Mouse (Mus musculus): ENCODE results near the gene Dtx4. TPM values are rescaled to one million over a fixed set of nuclear protein-coding genes. Genes with fewer than 3 reads are reported as not detected.

Gene Dtx4
- polyA plus RNA-seq (2017; shearing (Covaris generic)) = 2.7 TPM

GRCm38 (mm10) chr19:12501370-12502347 is at the start of gene Dtx4:
Gene Dtx4, minus strand, starts transcription at chr19:12501454.

DNA sequence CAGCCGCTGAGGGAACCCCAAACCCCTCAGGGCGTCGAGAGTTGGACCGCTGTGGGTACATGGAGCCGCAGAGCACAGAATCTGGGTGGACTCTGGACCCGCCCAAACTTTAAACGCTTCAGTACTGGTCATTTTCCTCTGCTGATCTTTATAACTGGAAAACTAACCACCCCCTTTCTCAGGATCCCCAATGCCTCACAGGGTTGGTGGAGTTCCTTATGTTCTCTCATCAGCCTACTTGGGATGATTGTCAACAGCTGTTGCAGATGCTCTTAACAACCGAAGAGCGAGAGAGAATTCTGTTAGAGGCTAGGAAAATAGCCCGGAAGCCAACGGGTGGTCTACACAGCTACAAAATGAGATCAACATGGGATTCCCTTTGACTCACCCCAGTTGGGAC is 44.2 kb upstream of the Dtx4 start, which contains the start of gene Fam111a:
TSS of gene Fam111a (plus strand) at position 301 of the 400 bp plus-strand sequence.

DNA sequence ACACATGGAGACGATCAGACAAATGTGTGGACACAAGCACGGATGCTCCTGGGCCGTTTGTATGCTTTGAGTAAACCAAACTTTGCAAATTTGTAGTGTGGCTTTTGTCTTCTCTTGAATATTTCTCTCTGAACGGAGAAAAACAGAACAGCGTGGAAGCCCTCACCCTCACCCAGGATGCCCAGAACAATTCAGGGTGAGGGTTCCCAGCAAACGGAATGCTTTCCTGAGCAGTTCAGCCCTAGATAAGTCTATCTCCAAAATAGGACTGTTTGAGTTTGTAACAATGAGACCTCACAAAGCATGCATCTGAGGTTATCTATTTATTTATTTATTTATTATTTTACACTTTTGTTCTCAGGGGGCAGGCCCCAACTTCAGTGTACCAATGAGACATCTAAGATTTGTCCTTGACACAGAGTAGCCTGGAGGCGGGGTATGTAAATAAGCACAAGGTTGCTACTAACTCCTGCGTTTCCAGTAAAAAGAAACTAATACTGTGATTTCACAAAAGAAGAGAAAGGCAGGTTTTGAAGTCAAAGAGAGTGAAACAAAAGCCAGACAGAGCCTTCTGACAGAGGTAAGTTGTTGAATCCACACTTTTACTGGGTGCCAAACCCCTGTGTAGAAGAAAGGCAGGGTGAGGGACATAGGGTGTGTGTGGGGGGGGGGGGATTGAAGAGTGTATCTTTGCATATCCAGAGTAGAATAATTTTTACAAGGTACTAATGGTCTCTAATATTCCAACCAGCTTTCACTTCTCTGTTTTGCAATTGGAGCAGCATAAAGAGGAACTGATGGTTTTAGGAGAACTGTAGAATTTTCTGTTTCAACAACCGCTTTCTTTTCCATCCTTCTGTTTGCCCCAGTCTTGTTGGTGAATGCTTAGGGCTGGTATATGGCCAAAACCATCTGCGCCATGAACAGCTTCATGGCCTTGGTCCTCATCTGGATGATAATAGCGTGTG is 40.7 kb downstream of the Dtx4 start, which contains the start of gene Mpeg1:
TSS of gene Mpeg1 (plus strand) at position 498 of the 968 bp plus-strand sequence.

DNA sequence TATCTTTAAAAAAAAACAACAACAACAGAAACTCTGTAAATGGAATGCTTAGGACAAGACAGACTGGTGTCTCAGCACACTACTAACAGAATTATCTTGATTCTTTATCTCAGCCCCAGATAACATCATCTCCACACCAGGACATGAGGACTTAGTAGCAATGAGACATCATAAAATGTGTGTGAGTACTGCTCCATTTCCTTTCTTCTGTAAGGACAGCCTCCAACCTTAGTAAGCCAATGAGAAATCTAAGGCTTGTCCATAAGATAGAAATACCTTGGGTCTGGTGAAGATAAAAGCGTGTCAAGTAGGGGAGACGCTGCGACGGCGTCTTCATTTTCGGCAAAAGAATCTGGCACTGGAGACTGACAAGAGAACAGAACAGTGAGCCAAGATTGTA is 73.6 kb downstream of the Dtx4 start, which contains the start of gene Pfpl:
TSS of gene Pfpl (plus strand) at position 301 of the 400 bp plus-strand sequence.

GRCm38 (mm10) chr19:12417361-12417760 is 83.9 kb downstream of the Dtx4 start, which contains the start of gene Olfr1441:
Gene Olfr1441, plus strand, starts transcription at chr19:12417433.

Other genes with a start within 250 kb of the Dtx4 start
- 0.10 TPM for gene Olfr235, start 240.4 kb downstream of the Dtx4 start, polyA plus RNA-seq (2017; shearing (Covaris generic))
- gene Olfr1434, start 221.6 kb downstream of the Dtx4 start, polyA plus RNA-seq (2017; shearing (Covaris generic)) = not detected
- not detected for gene Olfr1436, start 202.3 kb downstream of the Dtx4 start, polyA plus RNA-seq (2017; shearing (Covaris generic))
- gene Olfr1437, start 176.4 kb downstream of the Dtx4 start, polyA plus RNA-seq (2017; shearing (Covaris generic)) = not detected
- gene Olfr1438-ps1, start 165.5 kb downstream of the Dtx4 start, polyA plus RNA-seq (2017; shearing (Covaris generic)) = not detected
- not detected for gene Olfr1440, start 114.2 kb downstream of the Dtx4 start, polyA plus RNA-seq (2017; shearing (Covaris generic))
- gene Olfr1441, start 84.0 kb downstream of the Dtx4 start, polyA plus RNA-seq (2017; shearing (Covaris generic)) = not detected
- gene Pfpl, start 73.5 kb downstream of the Dtx4 start, polyA plus RNA-seq (2017; shearing (Covaris generic)) = not detected
- gene Mpeg1, start 40.7 kb downstream of the Dtx4 start, polyA plus RNA-seq (2017; shearing (Covaris generic)) = not detected
- gene Fam111a, start 44.3 kb upstream of the Dtx4 start, polyA plus RNA-seq (2017; shearing (Covaris generic)) = 11.4 TPM
- gene Gm4952, start 98.5 kb upstream of the Dtx4 start, polyA plus RNA-seq (2017; shearing (Covaris generic)) = not detected
- gene Glyat, start 131.9 kb upstream of the Dtx4 start, polyA plus RNA-seq (2017; shearing (Covaris generic)) = not detected
- not detected for gene Olfr1442, start 169.0 kb upstream of the Dtx4 start, polyA plus RNA-seq (2017; shearing (Covaris generic))
- not detected for gene Olfr1443, start 176.7 kb upstream of the Dtx4 start, polyA plus RNA-seq (2017; shearing (Covaris generic))
- gene Keg1, start 194.3 kb upstream of the Dtx4 start, polyA plus RNA-seq (2017; shearing (Covaris generic)) = not detected

Data from naive thymus-derived CD4-positive, alpha-beta T cell, adult 5 months (primary cell).